Mouse (Mus musculus): ENCODE data around the gene Mrpl28.
"Not testable (repeated sequence)": the region's sequence is repeated elsewhere in the genome, so short reads cannot be mapped to it uniquely, and the experiment has no call there.

Mrpl28 gene

GRCm38 (mm10) chr17:26116503-26117258 is 6.6 kb upstream of the Mrpl28 start:
- peak; percentile 39 for DNase-seq

GRCm38 (mm10) chr17:26119766-26120710 is 3.3 kb upstream of the Mrpl28 start:
- DNase-seq: peak; percentile 51

DNA sequence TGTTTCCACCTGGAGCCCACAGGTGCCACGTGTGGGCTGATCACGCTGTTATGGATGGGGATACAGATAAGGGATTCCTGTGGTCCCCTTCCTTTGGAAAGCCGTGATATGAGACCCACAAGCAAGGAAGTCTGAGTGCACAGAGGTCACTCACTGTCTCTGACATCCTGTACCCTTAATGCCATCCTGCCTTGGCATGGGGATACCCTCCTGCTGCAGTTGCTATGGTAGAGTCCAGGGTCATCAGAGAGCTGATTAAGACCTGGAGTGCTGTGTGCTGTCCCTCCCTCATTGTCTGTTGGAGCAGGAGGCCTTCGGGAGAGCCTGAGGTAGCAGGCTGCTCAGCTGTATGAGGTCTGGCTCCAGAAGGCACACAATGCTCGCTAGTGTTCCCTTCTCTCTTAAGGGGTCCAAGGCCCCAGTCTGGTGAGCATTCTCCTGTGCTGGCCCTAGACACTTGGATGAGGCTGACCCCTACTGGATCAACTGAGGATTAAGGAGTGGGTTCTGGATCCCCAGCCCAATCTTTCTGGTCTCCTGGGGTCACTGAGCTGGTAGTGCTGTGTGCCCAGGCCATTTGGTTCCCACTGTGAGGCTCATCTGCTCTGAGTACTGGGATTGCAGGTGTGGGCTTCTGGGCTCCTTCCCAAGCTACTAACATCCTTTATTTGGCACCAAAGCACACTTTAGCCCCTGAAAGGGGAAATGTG is 714 bp upstream of the Mrpl28 start:
- no peak for DNase-seq

DNA sequence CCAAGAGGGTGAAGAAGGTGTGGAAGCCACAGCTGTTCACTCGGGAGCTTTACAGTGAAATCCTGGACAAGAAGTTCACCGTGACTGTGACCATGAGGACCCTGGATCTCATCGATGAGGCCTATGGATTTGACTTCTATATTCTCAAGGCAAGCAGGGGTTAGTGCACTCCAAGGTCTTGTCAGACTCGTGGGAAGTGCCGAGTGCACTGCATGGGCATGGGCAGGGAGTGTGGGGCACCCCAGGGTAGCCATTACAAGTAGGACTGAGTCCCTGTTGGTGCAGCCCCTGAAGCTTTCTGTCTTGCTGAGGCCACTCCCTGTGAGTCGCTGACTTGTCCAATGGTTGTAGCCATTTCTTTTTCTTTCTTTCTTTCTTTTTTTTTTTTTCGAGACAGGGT is 1.3 kb downstream of the Mrpl28 start:
- no peak for DNase-seq

GRCm38 (mm10) chr17:26125226-26125625 is 1.9 kb downstream of the Mrpl28 start:
- no peak for DNase-seq

DNA sequence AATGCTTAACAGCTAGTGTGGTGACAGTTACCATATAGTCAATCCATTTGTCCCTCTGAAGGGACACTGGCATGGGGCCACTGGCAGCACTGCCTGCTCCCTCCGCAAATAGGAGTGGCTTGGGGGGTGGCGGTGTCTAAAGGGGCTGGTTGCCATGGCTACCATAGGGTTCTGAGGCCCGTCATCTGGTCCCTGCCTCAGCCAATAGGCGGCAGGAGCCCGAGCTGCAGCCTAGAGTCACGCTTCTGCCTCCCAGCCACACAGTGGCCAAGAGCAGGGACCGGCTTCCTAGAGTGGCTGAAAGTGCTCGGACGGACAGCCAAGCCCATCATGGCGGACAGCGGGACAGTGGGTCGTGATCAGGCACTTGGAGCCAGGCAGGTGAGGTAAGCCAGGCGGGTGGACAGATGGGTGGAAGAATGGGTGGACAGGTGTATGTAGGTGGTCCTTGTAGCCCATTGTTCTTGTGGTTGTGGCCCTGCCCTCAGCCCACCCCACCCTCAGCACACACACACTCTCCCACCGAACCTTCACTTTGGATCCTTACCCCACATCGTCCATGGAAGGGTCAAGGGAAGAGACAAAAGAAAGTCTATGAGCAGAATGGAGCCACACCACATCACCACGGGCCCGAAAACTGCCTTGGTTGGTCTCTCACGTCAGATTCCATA is 7.9 kb downstream of the Mrpl28 start:
- no peak for DNase-seq

GRCm38 (mm10) chr17:26131856-26132853 is 8.9 kb downstream of the Mrpl28 start:
- no peak for DNase-seq

DNA sequence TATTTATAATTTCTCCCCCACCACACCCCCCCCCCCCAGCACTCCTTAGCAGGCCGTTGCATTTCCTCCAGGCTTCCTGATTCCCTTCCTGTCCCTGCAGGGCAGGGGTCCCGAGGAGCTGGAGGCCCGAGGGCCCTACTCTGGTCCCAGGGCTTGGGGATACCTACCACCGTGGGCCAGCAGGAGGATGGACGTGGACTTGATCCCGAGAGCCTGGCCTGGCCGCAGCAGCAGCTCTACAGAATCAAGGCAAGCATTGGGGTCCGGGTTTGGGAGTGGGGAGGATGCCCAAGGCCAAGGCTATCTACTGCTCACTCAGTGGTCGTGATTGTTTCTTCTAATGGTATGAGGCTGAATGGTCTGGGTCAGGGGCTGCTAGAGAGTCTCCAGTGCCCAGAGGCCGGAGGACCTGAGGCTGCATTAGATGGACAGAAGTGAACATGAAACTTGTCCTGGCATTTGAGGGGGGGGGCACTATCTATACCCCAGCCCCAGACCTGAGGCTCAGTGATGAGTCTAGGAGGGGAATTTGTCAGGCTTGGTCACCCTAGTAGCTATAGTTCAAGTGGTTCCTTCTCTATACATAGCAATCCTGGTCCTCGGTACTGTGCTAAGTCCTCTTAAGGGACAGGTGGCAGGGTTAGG is 13.9 kb downstream of the Mrpl28 start:
- no peak for DNase-seq

DNA sequence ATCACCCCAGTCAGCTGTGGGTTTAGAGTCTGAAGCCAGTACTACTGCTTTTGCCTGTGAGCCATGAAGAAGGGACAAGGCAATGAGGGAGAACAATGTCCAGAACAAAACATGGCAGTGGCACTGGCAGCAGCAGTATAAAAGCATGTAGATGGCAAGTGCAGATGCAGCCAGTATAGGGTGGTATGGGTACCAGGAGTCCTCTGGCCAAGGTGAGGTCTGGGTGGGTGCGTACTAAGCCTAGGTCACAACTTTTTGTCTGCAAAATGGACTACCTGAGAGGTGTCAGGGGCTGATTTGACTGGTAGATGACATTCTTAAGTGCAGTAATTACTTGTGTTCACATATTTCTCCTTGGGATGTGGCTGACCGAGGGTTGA is 14.4 kb downstream of the Mrpl28 start:
- DNase-seq: no peak

GRCm38 (mm10) chr17:26138239-26138836 is 15.0 kb downstream of the Mrpl28 start, which contains the start of gene Axin1:
Axin1 (plus strand) TSS chr17:26138688.
- DNase-seq: peak; percentile 94

- no peak for DNase-seq
Measured at GRCm38 (mm10) chr17:26138901-26139381, 15.6 kb downstream of the Mrpl28 start.

GRCm38 (mm10) chr17:26142796-26143195 is 19.5 kb downstream of the Mrpl28 start:
- no peak for DNase-seq

GRCm38 (mm10) chr17:26143386-26143785 is 20.1 kb downstream of the Mrpl28 start:
- no peak for DNase-seq

- DNase-seq: no peak
Measured at GRCm38 (mm10) chr17:26149056-26149455, 25.8 kb downstream of the Mrpl28 start.

GRCm38 (mm10) chr17:26151886-26152630 is 28.8 kb downstream of the Mrpl28 start:
- DNase-seq: no peak

GRCm38 (mm10) chr17:26162736-26163135 is 39.4 kb downstream of the Mrpl28 start:
- DNase-seq: no peak

DNA sequence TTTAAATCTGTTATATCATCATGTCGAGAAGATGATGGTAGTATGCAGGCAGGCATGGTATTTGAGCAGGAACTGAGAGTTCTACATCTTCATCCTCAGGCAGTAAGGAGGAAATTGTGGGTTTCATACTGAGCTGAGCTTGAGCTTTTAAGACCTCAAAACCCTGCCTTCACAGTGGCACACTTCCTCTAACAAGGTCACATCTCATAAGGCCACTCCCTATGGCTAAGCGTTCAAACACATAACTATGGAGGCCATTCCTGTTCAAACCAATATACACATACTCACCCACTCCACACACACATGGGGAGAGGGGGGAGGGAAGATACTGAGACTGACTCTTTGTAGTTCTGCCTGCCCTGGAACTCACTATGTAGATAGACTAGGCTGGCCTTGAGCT is 44.7 kb downstream of the Mrpl28 start:
- no peak for DNase-seq

DNA sequence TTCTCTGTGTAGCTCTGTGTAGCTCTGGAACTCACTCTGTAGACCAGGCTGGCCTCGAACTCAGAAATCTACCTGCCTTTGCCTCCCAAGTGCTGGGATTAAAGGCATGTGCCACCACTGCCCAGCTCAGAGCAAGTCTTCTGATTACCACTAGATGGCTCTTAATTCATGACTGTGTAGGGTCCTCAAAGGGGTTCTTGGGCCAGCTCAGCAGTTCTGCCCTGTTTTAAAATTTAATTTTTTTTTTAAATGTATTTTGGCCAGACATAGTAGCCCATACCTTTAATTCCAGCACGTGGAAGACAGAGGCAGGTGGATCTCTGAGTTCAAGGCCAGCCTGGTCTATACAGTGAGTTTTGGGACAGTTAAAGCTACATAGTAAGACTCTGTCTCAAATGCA is 51.9 kb downstream of the Mrpl28 start:
- not testable (repeated sequence) for DNase-seq

Data from kidney, adult 18-20 months (tissue).